Mouse (Mus musculus): ENCODE data around the gene Unc5b. TPM values are rescaled to one million over a fixed set of nuclear protein-coding genes. Genes with fewer than 3 reads are reported as not detected.

The Unc5b gene
- polyA plus RNA-seq, 1 experiment from 2014 or later = 10.0 TPM

GRCm38 (mm10) chr10:60779628-60780027, 51.8 kb downstream of the Unc5b start:
- peaks cover 14% of the 10 kb centered on the region for H3K36me3 ChIP-seq (ENCODE audit: control insufficient read depth, insufficient read depth)

GRCm38 (mm10) chr10:60778542-60778941, 52.8 kb downstream of the Unc5b start:
- WGBS = 72% methylated on average over 12 of the region's 12 CpGs
- Histone ChIP-seq H3K4me3 (ENCODE audit: low read length) (no peak overlapping the region), H3K9me3 (replicated peaks; ENCODE audit: control insufficient read depth, low read length) (no peaks in the 10 kb centered on the region), H3K4me2 (ENCODE audit: low read depth, low read length) (no peak overlapping the region), H3K36me3 (ENCODE audit: control insufficient read depth, insufficient read depth) (peaks cover 24% of the 10 kb centered on the region), H3K27me3 (ENCODE audit: control insufficient read depth, insufficient read depth, low read length) (no peaks in the 10 kb centered on the region), H3K4me1 (ENCODE audit: control insufficient read depth, insufficient read depth, low read length) (peaks cover 6% of the 10 kb centered on the region), H3K27ac (ENCODE audit: low read length) (no peak overlapping the region), H3K9ac (ENCODE audit: low read length) (no peak overlapping the region)
- ATAC-seq (replicated peaks; ENCODE audit: extremely low read depth, insufficient read depth, low FRiP score) = no peak

More at GRCm38 (mm10) chr10:60779628-60780027, 51.8 kb downstream of the Unc5b start:
- peak; percentile 59 for ATAC-seq (replicated peaks; ENCODE audit: extremely low read depth, insufficient read depth, low FRiP score)
- Histone ChIP-seq H3K9me3 (replicated peaks; ENCODE audit: control insufficient read depth, low read length) (no peaks in the 10 kb centered on the region), H3K27ac (ENCODE audit: low read length) (no peak overlapping the region), H3K4me1 (ENCODE audit: control insufficient read depth, insufficient read depth, low read length) (peaks cover 6% of the 10 kb centered on the region), H3K9ac (ENCODE audit: low read length) (no peak overlapping the region), H3K4me2 (ENCODE audit: low read depth, low read length) (peak overlapping the region; percentile 17; the same call in 1 of the 2 replicates), H3K27me3 (ENCODE audit: control insufficient read depth, insufficient read depth, low read length) (no peaks in the 10 kb centered on the region), H3K4me3 (ENCODE audit: low read length) (no peak overlapping the region)
- WGBS = 12% methylated on average over 9 of the region's 9 CpGs

DNA sequence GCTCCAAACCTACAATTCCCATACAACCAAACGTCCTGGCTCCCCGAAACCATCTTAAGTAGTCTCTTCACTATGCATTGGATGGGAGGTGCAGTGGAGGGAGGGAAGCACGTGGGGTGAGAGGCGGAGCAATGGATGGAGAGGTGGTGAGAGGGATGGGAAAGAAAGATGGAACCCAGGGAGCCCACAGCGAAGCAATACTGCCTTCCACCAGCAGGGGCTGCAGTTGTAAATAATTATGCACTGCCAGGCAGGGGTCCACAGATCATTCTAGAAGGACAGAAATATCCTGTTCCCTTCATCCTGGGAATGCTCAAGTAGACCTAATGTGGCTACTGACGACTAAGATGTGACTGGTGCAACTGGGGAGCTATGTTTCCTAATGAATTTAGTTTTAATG, 55.9 kb downstream of the Unc5b start:
- no peak for ATAC-seq (replicated peaks; ENCODE audit: extremely low read depth, insufficient read depth, low FRiP score)
- Histone ChIP-seq H3K9me3 (replicated peaks; ENCODE audit: control insufficient read depth, low read length) (no peaks in the 10 kb centered on the region), H3K4me2 (ENCODE audit: low read depth, low read length) (no peak overlapping the region), H3K27me3 (ENCODE audit: control insufficient read depth, insufficient read depth, low read length) (no peaks in the 10 kb centered on the region), H3K4me1 (ENCODE audit: control insufficient read depth, insufficient read depth, low read length) (peaks cover 10% of the 10 kb centered on the region), H3K4me3 (ENCODE audit: low read length) (no peak overlapping the region), H3K36me3 (ENCODE audit: control insufficient read depth, insufficient read depth) (peaks cover 31% of the 10 kb centered on the region), H3K27ac (ENCODE audit: low read length) (no peak overlapping the region), H3K9ac (ENCODE audit: low read length) (no peak overlapping the region)
- 69% methylated on average over 6 of the region's 6 CpGs for WGBS

DNA sequence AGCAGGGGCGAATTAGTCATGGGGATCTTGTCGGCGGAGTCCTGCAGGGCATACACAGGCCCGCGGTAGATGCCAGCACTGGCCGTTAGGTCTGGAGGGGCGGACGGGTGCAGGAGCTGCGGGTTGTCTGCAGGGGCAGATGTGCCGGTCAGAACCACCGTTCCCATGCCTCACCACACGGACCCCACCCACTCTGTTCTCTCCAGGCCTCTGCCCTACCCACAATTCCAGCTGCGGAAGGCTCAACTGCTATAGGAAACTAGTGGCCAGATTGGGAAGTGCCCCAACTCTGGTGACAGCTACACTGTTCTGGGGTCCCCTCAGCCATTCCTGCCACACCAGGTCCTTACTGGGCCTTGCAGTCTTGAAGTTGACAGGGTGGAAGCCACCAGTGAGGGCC, 56.8 kb downstream of the Unc5b start:
- Histone ChIP-seq H3K9ac (ENCODE audit: low read length) (no peak overlapping the region), H3K36me3 (ENCODE audit: control insufficient read depth, insufficient read depth) (peaks cover 31% of the 10 kb centered on the region), H3K27me3 (ENCODE audit: control insufficient read depth, insufficient read depth, low read length) (no peaks in the 10 kb centered on the region), H3K9me3 (replicated peaks; ENCODE audit: control insufficient read depth, low read length) (no peaks in the 10 kb centered on the region), H3K4me2 (ENCODE audit: low read depth, low read length) (no peak overlapping the region), H3K4me1 (ENCODE audit: control insufficient read depth, insufficient read depth, low read length) (peaks cover 7% of the 10 kb centered on the region), H3K4me3 (ENCODE audit: low read length) (no peak overlapping the region), H3K27ac (ENCODE audit: low read length) (no peak overlapping the region)
- WGBS = 94% methylated on average over 13 of the region's 13 CpGs
- no peak for ATAC-seq (replicated peaks; ENCODE audit: extremely low read depth, insufficient read depth, low FRiP score)

- Histone ChIP-seq H3K4me2 (ENCODE audit: low read depth, low read length) (no peak overlapping the region), H3K9me3 (replicated peaks; ENCODE audit: control insufficient read depth, low read length) (no peaks in the 10 kb centered on the region), H3K4me3 (ENCODE audit: low read length) (no peak overlapping the region), H3K4me1 (ENCODE audit: control insufficient read depth, insufficient read depth, low read length) (peaks cover 7% of the 10 kb centered on the region), H3K36me3 (ENCODE audit: control insufficient read depth, insufficient read depth) (peaks cover 38% of the 10 kb centered on the region), H3K27me3 (ENCODE audit: control insufficient read depth, insufficient read depth, low read length) (no peaks in the 10 kb centered on the region), H3K27ac (ENCODE audit: low read length) (0 out of 2 replicates have a peak overlapping the region, but pooled peaks have one; percentile 18), H3K9ac (ENCODE audit: low read length) (no peak overlapping the region)
- 36% methylated on average over 4 of the region's 4 CpGs for WGBS
- no peak for ATAC-seq (replicated peaks; ENCODE audit: extremely low read depth, insufficient read depth, low FRiP score)
Observed at GRCm38 (mm10) chr10:60770855-60771254, 60.5 kb downstream of the Unc5b start.

DNA sequence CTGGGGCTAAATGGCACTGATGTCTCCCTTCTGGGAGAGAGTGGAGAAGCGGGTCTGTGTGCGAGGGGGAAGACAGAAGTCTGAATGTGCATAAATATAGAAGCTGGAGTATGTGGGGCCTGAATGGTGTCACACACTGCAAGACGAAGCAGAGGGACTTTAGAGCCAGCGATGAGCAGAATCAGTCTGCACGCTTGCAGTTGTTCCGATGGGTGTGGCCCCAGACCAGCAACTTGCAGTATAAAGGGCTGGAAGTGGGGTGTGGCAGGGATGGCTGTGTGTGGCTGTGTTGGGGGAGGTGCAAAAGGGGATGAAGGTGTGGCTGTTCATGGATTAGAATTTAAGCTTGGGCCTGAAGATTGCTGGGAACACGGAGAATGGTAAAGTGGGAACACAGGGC, 62.8 kb downstream of the Unc5b start:
- H3K9ac ChIP-seq (ENCODE audit: low read length) = no peak overlapping the region
- H3K9me3 ChIP-seq (replicated peaks; ENCODE audit: control insufficient read depth, low read length) = no peaks in the 10 kb centered on the region
- no peak overlapping the region for H3K27ac ChIP-seq (ENCODE audit: low read length)
- peaks cover 7% of the 10 kb centered on the region for H3K4me1 ChIP-seq (ENCODE audit: control insufficient read depth, insufficient read depth, low read length)
- no peak for ATAC-seq (replicated peaks; ENCODE audit: extremely low read depth, insufficient read depth, low FRiP score)
- H3K36me3 ChIP-seq (ENCODE audit: control insufficient read depth, insufficient read depth) = peaks cover 40% of the 10 kb centered on the region
- no peak overlapping the region for H3K4me3 ChIP-seq (ENCODE audit: low read length)
- H3K27me3 ChIP-seq (ENCODE audit: control insufficient read depth, insufficient read depth, low read length) = no peaks in the 10 kb centered on the region
- H3K4me2 ChIP-seq (ENCODE audit: low read depth, low read length) = no peak overlapping the region
- 83% methylated on average over 7 of the region's 7 CpGs for WGBS

DNA sequence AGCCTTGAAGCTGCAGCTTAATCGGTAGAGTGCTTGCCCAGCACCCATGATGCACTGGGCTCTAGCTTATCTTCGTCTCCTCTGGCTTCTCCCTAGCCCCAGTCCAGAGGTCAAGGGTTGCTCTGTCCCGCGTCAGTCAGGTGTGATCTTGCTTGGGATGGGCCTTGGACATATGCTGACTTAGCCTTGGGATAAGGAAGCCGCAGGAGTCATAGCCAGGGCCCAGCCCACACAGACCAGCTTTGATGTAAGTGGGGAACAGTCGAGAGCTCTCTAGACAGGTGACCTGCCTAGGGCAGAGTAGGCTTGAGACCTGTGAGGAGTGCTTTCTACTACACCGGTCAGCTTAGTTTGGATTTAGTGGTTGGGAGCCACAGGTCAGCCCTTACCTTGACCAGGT, 64.0 kb downstream of the Unc5b start:
- H3K4me1 ChIP-seq (ENCODE audit: control insufficient read depth, insufficient read depth, low read length) = peaks cover 7% of the 10 kb centered on the region
- no peaks in the 10 kb centered on the region for H3K27me3 ChIP-seq (ENCODE audit: control insufficient read depth, insufficient read depth, low read length)
- H3K36me3 ChIP-seq (ENCODE audit: control insufficient read depth, insufficient read depth) = peaks cover 35% of the 10 kb centered on the region
- no peak overlapping the region for H3K4me3 ChIP-seq (ENCODE audit: low read length)
- ATAC-seq (replicated peaks; ENCODE audit: extremely low read depth, insufficient read depth, low FRiP score) = no peak
- no peak overlapping the region for H3K4me2 ChIP-seq (ENCODE audit: low read depth, low read length)
- no peaks in the 10 kb centered on the region for H3K9me3 ChIP-seq (replicated peaks; ENCODE audit: control insufficient read depth, low read length)
- no peak overlapping the region for H3K27ac ChIP-seq (ENCODE audit: low read length)
- no peak overlapping the region for H3K9ac ChIP-seq (ENCODE audit: low read length)
- 77% methylated on average over 7 of the region's 7 CpGs for WGBS

- H3K4me1 ChIP-seq (ENCODE audit: control insufficient read depth, insufficient read depth, low read length) = no peaks in the 10 kb centered on the region
- no peak overlapping the region for H3K4me2 ChIP-seq (ENCODE audit: low read depth, low read length)
- peaks cover 19% of the 10 kb centered on the region for H3K36me3 ChIP-seq (ENCODE audit: control insufficient read depth, insufficient read depth)
- 73% methylated on average over 1 of the region's 1 CpGs for WGBS
- no peaks in the 10 kb centered on the region; the same call in 1 of the 2 replicates for H3K9me3 ChIP-seq (replicated peaks; ENCODE audit: control insufficient read depth, low read length)
- ATAC-seq (replicated peaks; ENCODE audit: extremely low read depth, insufficient read depth, low FRiP score) = no peak
- no peaks in the 10 kb centered on the region for H3K27me3 ChIP-seq (ENCODE audit: control insufficient read depth, insufficient read depth, low read length)
- no peak overlapping the region for H3K27ac ChIP-seq (ENCODE audit: low read length)
- no peak overlapping the region for H3K4me3 ChIP-seq (ENCODE audit: low read length)
- no peak overlapping the region for H3K9ac ChIP-seq (ENCODE audit: low read length)
Observed at GRCm38 (mm10) chr10:60762126-60762525, 69.3 kb downstream of the Unc5b start.

GRCm38 (mm10) chr10:60760377-60760776, 71.0 kb downstream of the Unc5b start:
- no peak overlapping the region for H3K4me3 ChIP-seq (ENCODE audit: low read length)
- ATAC-seq (replicated peaks; ENCODE audit: extremely low read depth, insufficient read depth, low FRiP score) = peak; percentile 82
- H3K27ac ChIP-seq (ENCODE audit: low read length) = no peak overlapping the region
- no peaks in the 10 kb centered on the region for H3K27me3 ChIP-seq (ENCODE audit: control insufficient read depth, insufficient read depth, low read length)
- H3K4me2 ChIP-seq (ENCODE audit: low read depth, low read length) = no peak overlapping the region
- H3K9ac ChIP-seq (ENCODE audit: low read length) = no peak overlapping the region
- H3K36me3 ChIP-seq (ENCODE audit: control insufficient read depth, insufficient read depth) = peaks cover 10% of the 10 kb centered on the region
- WGBS = 4% methylated on average over 14 of the region's 14 CpGs
- no peaks in the 10 kb centered on the region; the same call in 1 of the 2 replicates for H3K9me3 ChIP-seq (replicated peaks; ENCODE audit: control insufficient read depth, low read length)
- H3K4me1 ChIP-seq (ENCODE audit: control insufficient read depth, insufficient read depth, low read length) = no peaks in the 10 kb centered on the region

Measured in heart, embryonic 16.5 days (tissue).